Comparison of ENCODE assay signal across 31 mouse cellular contexts in the genomic region with DNA sequence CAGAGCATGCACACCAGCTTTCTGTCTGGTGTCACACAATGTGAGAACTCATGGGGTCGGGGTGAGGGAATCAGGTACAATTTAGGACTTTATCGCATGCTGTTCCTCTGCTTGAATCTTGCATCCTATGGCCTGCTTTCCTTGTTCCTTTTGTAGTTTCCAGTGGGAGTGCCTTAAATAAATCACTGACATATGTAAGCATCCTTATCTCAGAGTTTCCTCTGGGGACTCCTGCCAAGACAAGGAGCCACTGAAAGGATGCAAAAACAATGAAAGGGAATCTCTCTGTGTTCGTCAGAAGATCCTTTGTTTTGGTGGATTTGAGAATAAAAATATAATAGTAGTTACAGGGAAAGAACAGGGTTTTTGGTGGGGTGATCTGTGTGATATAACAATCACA.
A peak's percentile ranks its signal among the peaks of the same experiment; 100 is the strongest.
DNase-seq lines count a peak whose midpoint lies in the region; ATAC-seq and TF ChIP-seq lines count a peak whose summit lies in the region.
"Had no signal": no experiment of that assay in that cellular context is flagged by ENCODE, and none has a peak within 500 bp of the region (broad histone marks: within the 10 kb centered on the region; RNA-seq: fewer than 3 reads in every experiment).

No protein-coding gene starts in this region.

- peaks cover 13% of the 10 kb centered on the region for H3K4me1 ChIP-seq in heart, embryonic 12.5 days (replicated peaks)
- no peaks in the 10 kb centered on the region for H3K4me1 ChIP-seq in kidney, embryonic 15.5 days
- no peaks in the 10 kb centered on the region for H3K4me1 ChIP-seq in lung, postnatal 0 days (ENCODE audit: insufficient read depth, low read depth, low read length)
- H3K4me1 ChIP-seq: embryonic facial prominence, embryonic 12.5 days; forebrain, embryonic 10.5 days; liver, embryonic 12.5 days had no signal

- H3K27ac ChIP-seq in heart, embryonic 12.5 days (ENCODE audit: poor library complexity, severe bottlenecking): no peak overlapping the region
- no peak overlapping the region for H3K27ac ChIP-seq in kidney, embryonic 15.5 days
- no peak overlapping the region for H3K27ac ChIP-seq in lung, postnatal 0 days (ENCODE audit: low read length)
- H3K27ac ChIP-seq: embryonic facial prominence, embryonic 12.5 days; forebrain, embryonic 10.5 days; heart, adult 2 months; heart, embryonic 13.5 days; hindbrain, embryonic 14.5 days; liver, embryonic 12.5 days; macrophage; midbrain, embryonic 13.5 days; neural tube, embryonic 13.5 days; stomach, postnatal 0 days had no signal

- no peak for TF ChIP-seq CTCF in lung, postnatal 0 days (IDR thresholded peaks at IDR 0.05)

- H3K9me3 ChIP-seq in heart, embryonic 12.5 days (replicated peaks): no peaks in the 10 kb centered on the region
- H3K9me3 ChIP-seq in kidney, embryonic 15.5 days (replicated peaks): no peaks in the 10 kb centered on the region
- H3K9me3 ChIP-seq in lung, postnatal 0 days (ENCODE audit: low read length): no peaks in the 10 kb centered on the region
- H3K9me3 ChIP-seq: embryonic facial prominence, embryonic 12.5 days; forebrain, embryonic 10.5 days; heart, embryonic 13.5 days; liver, embryonic 12.5 days; midbrain, embryonic 13.5 days; neural tube, embryonic 13.5 days had no signal

- 40% methylated on average over 3 of the region's 3 CpGs for WGBS in heart, embryonic 12.5 days
- WGBS in kidney, embryonic 15.5 days: 69% methylated on average over 3 of the region's 3 CpGs
- 43% methylated on average over 3 of the region's 3 CpGs for WGBS in lung, postnatal 0 days

- no peak overlapping the region for H3K4me3 ChIP-seq in heart, embryonic 12.5 days
- no peak overlapping the region for H3K4me3 ChIP-seq in kidney, embryonic 15.5 days (replicated peaks)
- no peak overlapping the region for H3K4me3 ChIP-seq in lung, postnatal 0 days (ENCODE audit: low read depth, low read length)
- H3K4me3 ChIP-seq: embryonic facial prominence, embryonic 12.5 days; forebrain, embryonic 10.5 days; heart, adult 2 months; heart, embryonic 13.5 days; liver, embryonic 12.5 days; midbrain, embryonic 13.5 days; neural tube, embryonic 13.5 days had no signal

- H3K36me3 ChIP-seq in heart, embryonic 12.5 days: no peaks in the 10 kb centered on the region
- H3K36me3 ChIP-seq in kidney, embryonic 15.5 days: no peaks in the 10 kb centered on the region
- no peaks in the 10 kb centered on the region for H3K36me3 ChIP-seq in lung, postnatal 0 days (ENCODE audit: insufficient read depth, low read length)
- H3K36me3 ChIP-seq: embryonic facial prominence, embryonic 12.5 days; forebrain, embryonic 10.5 days; heart, embryonic 13.5 days; liver, embryonic 12.5 days; midbrain, embryonic 13.5 days; neural tube, embryonic 13.5 days had no signal

- no peak for DNase-seq in heart, postnatal 25 days (ENCODE audit: low spot score)
- DNase-seq in kidney, postnatal 14 days: peak; percentile 2
- DNase-seq in lung, postnatal 0 days (ENCODE audit: low spot score): no peak
- peak; percentile 58 for DNase-seq in lung, postnatal 36 days
- no peak for DNase-seq in gastrocnemius, postnatal 10 days
- DNase-seq: adrenal gland, postnatal 14 days; cerebellum, adult 11-12 months; cerebellum, adult 9-11 months; embryo, embryonic 11 days; gastrocnemius, postnatal 25 days; heart, adult 2 months; heart, postnatal 4 days; kidney, adult 11 months; layer of hippocampus, postnatal 36 days; liver, postnatal 0 days; right cerebral cortex, postnatal 4 days; thymus, adult 18-20 months; thymus, postnatal 36 days had no signal

- ATAC-seq in heart, embryonic 12.5 days (ENCODE audit: insufficient number of reproducible peaks, low FRiP score): peak; percentile 39; the same call in 1 of the 2 replicates
- ATAC-seq in kidney, embryonic 15.5 days (replicated peaks; ENCODE audit: low FRiP score): no peak
- ATAC-seq in lung, postnatal 0 days: no peak
- ATAC-seq: CD4-positive, CD25-positive, alpha-beta regulatory T cell, adult 4 months; inflammation-experienced regulatory T-cells, adult 6 months; liver, embryonic 12.5 days; liver, postnatal 0 days had no signal

- intact Hi-C loops in heart, postnatal 25 days (cut with DNase I): no loop called here

- no peak overlapping the region for H3K9ac ChIP-seq in heart, embryonic 12.5 days
- no peak overlapping the region for H3K9ac ChIP-seq in kidney, embryonic 15.5 days
- H3K9ac ChIP-seq in lung, postnatal 0 days (replicated peaks; ENCODE audit: low read depth): no peak overlapping the region
- H3K9ac ChIP-seq: embryonic facial prominence, embryonic 12.5 days; heart, embryonic 13.5 days; hindbrain, embryonic 14.5 days; liver, embryonic 12.5 days; liver, postnatal 0 days; midbrain, embryonic 13.5 days; neural tube, embryonic 13.5 days had no signal

- no peaks in the 10 kb centered on the region for H3K27me3 ChIP-seq in heart, embryonic 12.5 days (replicated peaks)
- H3K27me3 ChIP-seq in kidney, embryonic 15.5 days: no peaks in the 10 kb centered on the region
- no peaks in the 10 kb centered on the region for H3K27me3 ChIP-seq in lung, postnatal 0 days (replicated peaks; ENCODE audit: insufficient read depth, low read length)
- H3K27me3 ChIP-seq: embryonic facial prominence, embryonic 12.5 days; heart, embryonic 13.5 days; liver, embryonic 12.5 days; midbrain, embryonic 13.5 days; neural tube, embryonic 13.5 days had no signal

- no peak overlapping the region for H3K4me2 ChIP-seq in heart, embryonic 12.5 days
- H3K4me2 ChIP-seq in kidney, embryonic 15.5 days: no peak overlapping the region
- H3K4me2 ChIP-seq in lung, postnatal 0 days (replicated peaks; ENCODE audit: low read depth, low read length): no peak overlapping the region
- H3K4me2 ChIP-seq: embryonic facial prominence, embryonic 12.5 days; heart, embryonic 13.5 days; hindbrain, embryonic 14.5 days; liver, embryonic 12.5 days; midbrain, embryonic 13.5 days; neural tube, embryonic 13.5 days had no signal

- 0 out of 2 replicates have a peak, but pooled peaks have one; percentile 46 for TF ChIP-seq EP300 in lung, postnatal 0 days (IDR thresholded peaks at IDR 0.05)

Comparison
In these comparisons a context has a peak if more than half of its experiments do, and no peak if none do; other contexts are left out.
1. DNase-seq: peak in kidney, postnatal 14 days (single experiment) and lung, postnatal 36 days (single experiment); none in heart, postnatal 25 days (single experiment), lung, postnatal 0 days (single experiment) and gastrocnemius, postnatal 10 days (single experiment).